Mouse (Mus musculus) G1E-ER4 (cell line): ENCODE data around the gene Esr2. TPM values are rescaled to one million over a fixed set of nuclear protein-coding genes. Genes with fewer than 3 reads are reported as not detected.

Experiments
- GATA1 ChIP-seq: IDR thresholded peaks from one replicate; pipeline ENCODE4 v1.8.0; 2012; ENCODE audit warnings: low read length, inconsistent platforms
- polyA plus RNA-seq: library from polyadenylated mRNA; stranded (reverse); fragments of >175 nt; gene quantifications from 2 replicates; pipeline ENCODE4 v1.2.3, GENCODE M21; 2012

Esr2 gene
- polyA plus RNA-seq, 1 experiment = not detected

DNA sequence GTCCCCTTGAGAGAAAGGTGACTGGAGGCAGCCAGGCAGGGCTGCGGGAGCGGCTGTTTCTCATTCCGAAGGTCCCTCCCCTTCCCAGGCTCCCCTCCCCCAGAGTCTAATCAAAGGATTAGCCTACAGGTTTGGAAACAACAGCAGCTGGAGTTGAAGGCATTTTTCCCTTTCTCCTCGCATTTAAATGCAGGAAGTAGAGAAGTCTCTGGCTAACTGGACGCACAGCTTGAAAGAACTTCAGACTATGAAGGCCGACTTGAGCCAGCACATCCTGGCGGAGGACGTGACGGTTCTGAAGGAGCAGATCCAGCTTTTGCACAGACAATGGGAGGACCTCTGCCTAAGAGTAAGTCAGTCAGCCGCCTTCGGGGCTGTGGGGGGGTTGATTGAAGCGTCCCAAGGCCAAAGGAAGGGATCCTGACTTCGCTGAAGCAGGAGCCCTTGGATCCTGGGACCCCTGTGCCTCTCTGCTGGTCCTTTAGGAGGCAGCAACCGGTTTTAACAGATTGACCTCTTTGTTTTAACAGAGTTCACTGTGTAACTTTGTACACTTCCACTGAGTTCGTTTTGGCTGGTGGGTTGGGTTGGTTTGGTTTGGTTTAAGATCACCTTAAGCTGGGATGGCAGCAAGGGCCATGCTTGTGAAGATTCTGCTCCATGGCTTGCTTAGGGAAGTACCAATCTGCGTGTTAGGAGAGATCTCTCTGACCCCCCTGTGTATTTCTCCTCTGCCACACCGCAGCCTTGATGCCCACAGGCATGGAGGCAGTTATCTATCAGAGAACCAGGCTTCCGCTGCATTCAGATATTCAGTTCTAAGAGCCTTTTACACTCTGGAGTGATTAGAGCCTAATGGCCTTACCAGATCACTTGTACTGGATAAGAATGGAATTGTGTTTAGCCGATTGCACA lies 104.9 kb downstream of the Esr2 start:
- TF ChIP-seq GATA1 = no peak

Other genes with a start within 250 kb of the Esr2 start
- 0.03 and 0.06 TPM in 2 replicates for gene Tex21, start 69.5 kb upstream of the Esr2 start, polyA plus RNA-seq
- gene Mthfd1, start 78.0 kb upstream of the Esr2 start, polyA plus RNA-seq = 194 and 283 TPM in 2 replicates
- gene Akap5, start 147.6 kb upstream of the Esr2 start, polyA plus RNA-seq = 0.12 and 0.24 TPM in 2 replicates
- 8.3 and 12.6 TPM in 2 replicates for gene Zbtb25, start 192.3 kb upstream of the Esr2 start, polyA plus RNA-seq
- 5.5 and 6.3 TPM in 2 replicates for gene Zbtb1, start 193.0 kb upstream of the Esr2 start, polyA plus RNA-seq
- 8.0 and 11.6 TPM in 2 replicates for gene Hspa2, start 226.9 kb upstream of the Esr2 start, polyA plus RNA-seq
- gene Ppp1r36, start 240.3 kb upstream of the Esr2 start, polyA plus RNA-seq = not detected in 2 replicates